In the genomic region with DNA sequence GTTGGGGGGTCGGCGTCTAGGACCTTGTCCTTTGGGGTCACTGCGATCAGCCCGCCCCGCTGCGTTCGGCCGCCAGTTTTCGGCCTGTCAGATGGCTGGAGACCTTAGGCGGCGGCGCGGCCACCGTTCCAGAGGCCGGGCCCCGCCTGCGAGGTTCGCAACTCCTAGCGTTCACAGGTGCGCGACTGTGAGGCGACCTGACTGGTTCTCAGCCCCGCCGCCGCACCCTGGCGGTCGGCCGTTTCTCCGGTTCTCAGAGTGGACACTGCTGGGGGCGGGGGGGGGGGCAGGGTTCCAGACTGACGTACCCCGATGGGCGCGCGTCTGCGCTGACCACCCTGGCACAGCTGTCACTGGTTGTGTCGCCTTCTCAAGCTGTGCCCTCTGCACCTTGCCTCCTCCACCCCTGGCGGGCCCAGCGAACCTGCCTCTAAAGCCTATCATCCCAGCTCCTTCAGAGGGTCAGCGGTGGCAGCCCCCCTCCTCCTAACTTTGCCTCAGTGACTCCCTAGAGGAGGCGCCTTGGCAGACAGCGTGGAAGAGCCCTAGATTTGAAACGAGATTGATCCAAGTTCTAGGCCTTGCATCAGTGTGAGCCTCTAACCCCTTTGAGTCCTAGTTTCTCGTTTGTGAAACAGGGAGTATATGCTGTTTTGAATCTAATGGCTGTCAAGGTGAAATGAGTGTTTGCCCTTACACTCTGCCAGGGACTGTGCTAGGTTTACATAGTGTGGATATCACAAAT, we compare ENCODE assay signal across 8 mouse cellular contexts. TPM values are rescaled to one million over a fixed set of nuclear protein-coding genes. Genes with fewer than 3 reads are reported as not detected.
DNase-seq lines count a peak whose midpoint lies in the region; ATAC-seq lines count a peak whose summit lies in the region.

No protein-coding gene starts in this region.

- H3K4me2 ChIP-seq in kidney, embryonic 14.5 days (replicated peaks; ENCODE audit: low read depth, low read length): peak overlapping the region; percentile 93
- peak overlapping the region; percentile 99 for H3K4me2 ChIP-seq in forebrain, embryonic 13.5 days
- peak overlapping the region; percentile 97 for H3K4me2 ChIP-seq in liver, embryonic 13.5 days

- peaks cover 9% of the 10 kb centered on the region for H3K4me1 ChIP-seq in kidney, embryonic 14.5 days (ENCODE audit: control insufficient read depth, insufficient read depth, low read length)
- peaks cover 27% of the 10 kb centered on the region for H3K4me1 ChIP-seq in forebrain, embryonic 13.5 days
- peaks cover 38% of the 10 kb centered on the region for H3K4me1 ChIP-seq in liver, embryonic 13.5 days (replicated peaks)

- peak; percentile 34 for ATAC-seq in kidney, embryonic 14.5 days (ENCODE audit: low FRiP score, low TSS enrichment)
- ATAC-seq in forebrain, embryonic 13.5 days: peak; percentile 9
- ATAC-seq in liver, embryonic 13.5 days (ENCODE audit: low read depth): peak; percentile 22
- no peak for ATAC-seq in inflammation-experienced regulatory T-cells, adult 6 months

- H3K9ac ChIP-seq in kidney, embryonic 14.5 days (ENCODE audit: low read depth, low read length): peak overlapping the region; percentile 89
- H3K9ac ChIP-seq in forebrain, embryonic 13.5 days: peak overlapping the region; percentile 95
- peak overlapping the region; percentile 93 for H3K9ac ChIP-seq in liver, embryonic 13.5 days

- H3K9me3 ChIP-seq in kidney, embryonic 14.5 days (ENCODE audit: control insufficient read depth, low read length): no peaks in the 10 kb centered on the region
- no peaks in the 10 kb centered on the region for H3K9me3 ChIP-seq in forebrain, embryonic 13.5 days (replicated peaks)
- no peaks in the 10 kb centered on the region for H3K9me3 ChIP-seq in liver, embryonic 13.5 days (replicated peaks)

- H3K27ac ChIP-seq in kidney, embryonic 14.5 days (ENCODE audit: low read depth, low read length): peak overlapping the region; percentile 99
- peak overlapping the region; percentile 98 for H3K27ac ChIP-seq in forebrain, embryonic 13.5 days
- peak overlapping the region; percentile 96 for H3K27ac ChIP-seq in liver, embryonic 13.5 days

- no peak for DNase-seq in kidney, postnatal 36 days
- peak; percentile 42 for DNase-seq in adipocyte (ENCODE audit: low spot score)
- DNase-seq in liver, embryonic 13.5 days: no peak
- DNase-seq in thymus, postnatal 0 days (ENCODE audit: low spot score): no peak
- DNase-seq in ovary, postnatal 10 days (ENCODE audit: low spot score): no peak

- H3K4me3 ChIP-seq in kidney, embryonic 14.5 days (ENCODE audit: low read length): peak overlapping the region; percentile 95
- H3K4me3 ChIP-seq in forebrain, embryonic 13.5 days: peak overlapping the region; percentile 95
- peak overlapping the region; percentile 89 for H3K4me3 ChIP-seq in liver, embryonic 13.5 days (replicated peaks)

- H3K27me3 ChIP-seq in kidney, embryonic 14.5 days (ENCODE audit: control insufficient read depth, insufficient read depth, low read length): no peaks in the 10 kb centered on the region
- H3K27me3 ChIP-seq in forebrain, embryonic 13.5 days: no peaks in the 10 kb centered on the region
- no peaks in the 10 kb centered on the region for H3K27me3 ChIP-seq in liver, embryonic 13.5 days

- WGBS in kidney, embryonic 14.5 days: under 1% methylated on average over 31 of the region's 44 CpGs
- whole genome bisulfite sequencing in forebrain, embryonic 13.5 days: 2% methylated on average over 39 of the region's 44 CpGs
- WGBS in liver, embryonic 13.5 days (ENCODE audit: insufficient replicate concordance): 1% methylated on average over 44 of the region's 44 CpGs

- H3K36me3 ChIP-seq in kidney, embryonic 14.5 days (ENCODE audit: control insufficient read depth, insufficient read depth, low read length): peaks cover 45% of the 10 kb centered on the region
- H3K36me3 ChIP-seq in forebrain, embryonic 13.5 days (ENCODE audit: poor library complexity, severe bottlenecking): peaks cover 43% of the 10 kb centered on the region
- peaks cover 45% of the 10 kb centered on the region for H3K36me3 ChIP-seq in liver, embryonic 13.5 days

RNA-seq across cellular contexts. Expression of a gene that starts 0.9 kb away (rescaled TPM):
- polyA plus RNA-seq in kidney, embryonic 14.5 days (2014; fragmentation: Nextera tagmentation; extraction: Ambion mirVana): 23.5 and 32.8 TPM in 2 replicates
- polyA plus RNA-seq in forebrain, embryonic 13.5 days (2015; fragmentation: Nextera tagmentation; extraction: Ambion mirVana): 23.8 and 26.0 TPM in 2 replicates
- polyA plus RNA-seq in liver, embryonic 13.5 days (2015; fragmentation: Nextera tagmentation; extraction: Ambion mirVana): 11.6 and 13.9 TPM in 2 replicates
- polyA plus RNA-seq in thymus, postnatal 0 days (2015; fragmentation: Nextera tagmentation; extraction: Ambion mirVana): 15.1 and 16.5 TPM in 2 replicates
- polyA plus RNA-seq in inflammation-experienced regulatory T-cells, adult 6 months (2017; shearing (Covaris generic)): 10 to 100 TPM; 12.6 to 16.5 (median 16.2) TPM

RNA-seq across cellular contexts. Expression of a gene that starts 10.3 kb away (rescaled TPM):
- 77.3 and 89.5 TPM in 2 replicates for polyA plus RNA-seq in kidney, embryonic 14.5 days (2014; fragmentation: Nextera tagmentation; extraction: Ambion mirVana)
- polyA plus RNA-seq in forebrain, embryonic 13.5 days (2015; fragmentation: Nextera tagmentation; extraction: Ambion mirVana): 75.6 and 80.7 TPM in 2 replicates
- polyA plus RNA-seq in liver, embryonic 13.5 days (2015; fragmentation: Nextera tagmentation; extraction: Ambion mirVana): 50.2 and 59.4 TPM in 2 replicates
- 65.2 and 71.4 TPM in 2 replicates for polyA plus RNA-seq in thymus, postnatal 0 days (2015; fragmentation: Nextera tagmentation; extraction: Ambion mirVana)
- 10 to 100 TPM; 36.6 to 40.3 (median 36.7) TPM for polyA plus RNA-seq in inflammation-experienced regulatory T-cells, adult 6 months (2017; shearing (Covaris generic))

RNA-seq across cellular contexts. Expression of a gene that starts 10.3 kb away (rescaled TPM):
- polyA plus RNA-seq in kidney, embryonic 14.5 days (2014; fragmentation: Nextera tagmentation; extraction: Ambion mirVana): 839 and 1,033 TPM in 2 replicates
- 677 and 758 TPM in 2 replicates for polyA plus RNA-seq in forebrain, embryonic 13.5 days (2015; fragmentation: Nextera tagmentation; extraction: Ambion mirVana)
- 639 and 696 TPM in 2 replicates for polyA plus RNA-seq in liver, embryonic 13.5 days (2015; fragmentation: Nextera tagmentation; extraction: Ambion mirVana)
- 1,297 and 1,312 TPM in 2 replicates for polyA plus RNA-seq in thymus, postnatal 0 days (2015; fragmentation: Nextera tagmentation; extraction: Ambion mirVana)
- 1,000 to 10,000 TPM; 1,798 to 3,866 (median 2,409) TPM for polyA plus RNA-seq in inflammation-experienced regulatory T-cells, adult 6 months (2017; shearing (Covaris generic))

RNA-seq across cellular contexts. Expression of a gene that starts 13.7 kb away (rescaled TPM):
- 38.6 and 44.4 TPM in 2 replicates for polyA plus RNA-seq in kidney, embryonic 14.5 days (2014; fragmentation: Nextera tagmentation; extraction: Ambion mirVana)
- polyA plus RNA-seq in forebrain, embryonic 13.5 days (2015; fragmentation: Nextera tagmentation; extraction: Ambion mirVana): 31.1 and 33.7 TPM in 2 replicates
- 22.1 and 23.2 TPM in 2 replicates for polyA plus RNA-seq in liver, embryonic 13.5 days (2015; fragmentation: Nextera tagmentation; extraction: Ambion mirVana)
- 48.3 and 55.4 TPM in 2 replicates for polyA plus RNA-seq in thymus, postnatal 0 days (2015; fragmentation: Nextera tagmentation; extraction: Ambion mirVana)
- polyA plus RNA-seq in inflammation-experienced regulatory T-cells, adult 6 months (2017; shearing (Covaris generic)): 10 to 100 TPM in 1 of 3 experiments, 1 to 10 TPM in 2; 5.6 to 11.5 (median 9.4) TPM

RNA-seq across cellular contexts. Expression of a gene that starts 20.8 kb away (rescaled TPM):
- polyA plus RNA-seq in kidney, embryonic 14.5 days (2014; fragmentation: Nextera tagmentation; extraction: Ambion mirVana): 22.1 and 24.6 TPM in 2 replicates
- polyA plus RNA-seq in forebrain, embryonic 13.5 days (2015; fragmentation: Nextera tagmentation; extraction: Ambion mirVana): 28.3 and 30.3 TPM in 2 replicates
- 30.6 and 33.2 TPM in 2 replicates for polyA plus RNA-seq in liver, embryonic 13.5 days (2015; fragmentation: Nextera tagmentation; extraction: Ambion mirVana)
- 10.1 and 10.3 TPM in 2 replicates for polyA plus RNA-seq in thymus, postnatal 0 days (2015; fragmentation: Nextera tagmentation; extraction: Ambion mirVana)
- 1 to 10 TPM; 5.6 to 7.2 (median 6.9) TPM for polyA plus RNA-seq in inflammation-experienced regulatory T-cells, adult 6 months (2017; shearing (Covaris generic))
